Mouse (Mus musculus) adrenal gland, postnatal 25 days (tissue): ENCODE measurements at regions not wholly inside any gene's neighbourhood (a gene's known extent, or its start where the extent isn't known, plus 50 kb on each side); places are given as distances from the start of the nearest gene placed in this dataset.

Experiments
- DNase-seq: peaks from one replicate; pipeline ENCODE4 v3.0.0; 2021; ENCODE audit warnings: mixed read lengths

DNA sequence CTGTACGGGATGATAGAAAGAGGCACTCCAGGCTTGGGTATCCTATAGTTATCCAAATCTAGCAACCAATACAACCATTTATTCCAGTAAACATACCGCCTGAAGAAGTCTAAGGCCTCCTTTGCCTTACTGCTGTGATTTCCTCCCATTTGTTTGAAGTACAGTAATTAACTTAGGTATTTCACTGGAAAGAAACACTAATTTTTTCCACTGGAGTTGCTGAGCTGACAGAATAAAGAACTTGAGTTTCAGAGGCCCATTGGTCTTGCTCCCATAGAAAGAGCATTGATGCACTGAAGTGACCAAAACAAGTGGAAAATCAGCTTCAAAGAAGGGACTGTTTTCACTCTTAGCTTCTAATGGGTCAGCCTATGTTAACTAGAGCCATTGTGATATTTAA lies 1100.8 kb upstream of the Gm7489 start:
- no peak for DNase-seq

DNA sequence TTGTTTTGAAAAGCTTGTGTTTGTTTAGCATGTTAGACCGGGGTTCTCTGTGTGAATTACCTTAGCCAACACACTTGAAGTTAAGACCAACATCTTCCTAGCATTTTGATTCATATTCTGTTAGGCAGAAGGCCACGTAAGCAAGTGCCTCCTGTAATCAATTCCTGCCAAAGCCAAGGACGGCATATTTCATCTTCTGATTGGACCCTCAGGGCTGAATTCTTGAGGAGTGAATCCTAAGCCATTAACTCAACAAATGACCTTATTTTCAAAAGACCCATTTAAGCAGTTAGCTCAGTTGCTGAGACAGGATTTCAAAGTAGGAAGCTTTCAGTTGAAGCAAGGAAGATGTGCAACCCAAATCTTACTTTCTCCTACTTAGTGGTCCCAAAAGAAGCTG lies 1099.5 kb upstream of the Gm7489 start:
- no peak for DNase-seq

GRCm38 (mm10) chr15:52785976-52786375 lies 1098.7 kb upstream of the Gm7489 start:
- no peak for DNase-seq

DNA sequence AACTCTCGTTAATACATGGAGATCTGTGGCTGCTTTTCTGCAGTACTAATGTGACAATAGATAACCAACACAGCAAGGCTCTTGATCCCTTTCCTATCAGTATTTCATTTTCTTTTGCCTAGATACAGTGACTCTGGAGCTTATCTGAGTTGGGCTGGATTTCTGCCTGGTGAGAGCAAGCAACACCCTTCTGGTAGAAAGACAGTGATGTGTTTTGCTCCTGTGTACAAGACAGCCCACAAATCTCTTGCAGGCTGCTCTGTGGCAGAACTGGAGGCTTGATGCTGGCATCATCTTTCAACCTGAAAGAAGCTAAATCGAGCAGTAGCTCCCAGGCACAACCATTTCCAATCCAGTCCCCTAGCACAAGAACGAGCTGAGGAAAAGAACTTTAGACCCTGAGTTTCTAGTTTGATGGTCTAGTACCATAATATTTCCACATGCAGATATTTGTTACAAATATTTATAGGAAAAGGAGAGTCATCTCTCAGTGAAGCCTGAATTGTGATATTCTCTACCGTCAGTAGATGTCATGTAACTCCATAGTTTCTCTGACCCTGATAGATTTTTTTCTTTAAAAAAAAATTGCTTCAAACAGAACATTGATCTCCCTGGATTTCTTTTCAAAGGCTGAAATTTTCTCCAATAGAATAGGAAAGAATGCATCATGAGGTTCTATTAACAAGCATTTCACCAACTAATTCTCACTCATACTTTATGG lies 1079.1 kb upstream of the Gm7489 start:
- DNase-seq = no peak

DNA sequence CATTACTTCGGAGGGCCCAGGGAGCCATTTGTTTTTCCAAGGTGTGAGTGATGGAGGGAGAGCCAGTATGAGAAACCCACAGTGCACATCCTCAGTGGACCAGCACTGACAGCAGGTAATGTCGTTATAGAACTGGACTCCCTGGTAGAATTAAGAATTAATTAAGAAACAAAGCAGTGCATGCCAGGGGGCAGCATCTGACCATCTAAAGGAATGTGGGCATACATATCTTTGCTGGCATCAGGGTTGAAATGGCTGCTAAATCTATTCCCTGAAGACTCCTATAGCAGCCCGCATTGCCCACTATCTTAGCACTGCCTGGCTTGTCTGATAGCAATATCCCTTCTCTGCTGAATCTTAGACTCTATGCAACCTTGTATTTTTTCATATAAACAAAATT lies 1076.1 kb upstream of the Gm7489 start:
- DNase-seq = peak; percentile 6

DNA sequence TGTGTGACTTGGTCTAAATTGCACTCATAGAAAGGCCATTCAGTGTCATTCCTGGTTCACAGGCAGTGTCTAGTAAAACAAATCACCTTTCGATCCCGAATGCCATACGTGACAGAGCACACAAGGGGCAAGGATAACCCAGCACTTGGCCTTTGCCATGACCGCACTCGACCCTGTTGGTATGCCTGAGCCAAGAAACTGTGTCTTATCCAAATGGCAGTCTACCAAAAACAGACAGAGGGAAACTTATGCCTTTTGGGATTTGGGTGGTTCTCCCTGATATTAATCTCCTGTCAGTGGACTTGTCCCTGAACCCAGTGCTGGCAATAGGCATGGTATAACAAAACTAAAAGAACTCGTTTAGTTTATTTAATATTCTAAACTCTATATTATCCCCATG lies 1063.9 kb upstream of the Gm7489 start:
- peak; percentile 15 for DNase-seq

DNA sequence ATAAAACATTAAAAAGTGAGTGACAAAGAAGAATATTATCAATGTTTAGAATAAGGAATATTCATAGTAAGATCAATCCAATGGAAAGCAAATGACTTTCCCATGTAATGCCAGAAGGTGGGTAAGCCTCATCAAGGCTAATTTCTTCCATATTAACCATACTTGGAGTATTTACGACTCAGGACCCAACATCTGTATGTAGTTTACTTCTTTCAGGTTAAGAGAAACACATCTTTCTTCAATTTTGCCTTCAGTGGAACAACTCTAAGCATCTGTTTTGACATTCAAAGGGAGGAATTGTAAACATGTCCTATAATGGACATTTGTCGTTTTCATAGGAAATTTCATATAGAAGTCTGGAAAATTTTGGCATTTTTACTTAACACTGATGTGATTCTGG lies 1047.8 kb upstream of the Gm7489 start:
- DNase-seq = no peak

DNA sequence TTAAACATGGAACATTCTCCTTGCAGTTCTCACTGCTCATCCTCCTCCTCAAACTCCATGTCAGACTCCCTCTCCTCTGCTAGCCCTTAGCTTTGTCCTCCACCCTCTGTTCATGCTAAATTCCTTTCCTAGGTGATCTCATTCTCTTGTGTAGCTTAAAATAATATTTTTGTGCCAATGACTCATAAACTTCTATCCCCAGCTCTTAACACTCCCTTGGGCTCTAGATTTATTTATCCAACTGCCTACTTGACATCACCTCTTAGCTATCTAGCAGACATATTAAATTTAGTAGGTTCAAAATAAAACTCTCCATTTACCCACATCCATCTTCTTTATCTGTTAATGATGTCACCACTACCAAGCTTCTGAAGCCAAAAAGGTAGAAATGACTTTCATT lies 1036.6 kb upstream of the Gm7489 start:
- DNase-seq = no peak

DNA sequence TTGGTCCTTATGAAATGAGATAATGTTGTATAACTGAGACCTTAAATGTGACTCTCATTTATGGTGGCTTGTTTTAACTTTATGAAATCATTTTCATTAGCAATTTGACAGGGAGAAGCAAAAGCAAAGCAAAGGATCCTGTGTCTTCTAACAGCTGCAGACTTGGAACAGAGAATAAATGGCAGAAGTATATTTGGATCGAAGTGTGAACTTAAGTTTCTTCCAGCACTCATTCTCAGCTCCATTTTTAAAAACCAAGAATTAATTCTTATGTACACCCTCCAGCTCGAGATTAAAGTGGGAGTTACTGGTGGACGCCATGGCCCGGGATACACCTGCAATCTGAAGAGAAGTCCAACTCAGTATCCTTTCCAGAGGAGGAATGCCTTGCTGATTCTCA lies 1026.0 kb upstream of the Gm7489 start:
- DNase-seq = no peak

- no peak for DNase-seq
Observed at GRCm38 (mm10) chr15:52863494-52863893, 1021.2 kb upstream of the Gm7489 start.

GRCm38 (mm10) chr15:52892244-52892950 lies 992.3 kb upstream of the Gm7489 start:
- DNase-seq = no peak

DNA sequence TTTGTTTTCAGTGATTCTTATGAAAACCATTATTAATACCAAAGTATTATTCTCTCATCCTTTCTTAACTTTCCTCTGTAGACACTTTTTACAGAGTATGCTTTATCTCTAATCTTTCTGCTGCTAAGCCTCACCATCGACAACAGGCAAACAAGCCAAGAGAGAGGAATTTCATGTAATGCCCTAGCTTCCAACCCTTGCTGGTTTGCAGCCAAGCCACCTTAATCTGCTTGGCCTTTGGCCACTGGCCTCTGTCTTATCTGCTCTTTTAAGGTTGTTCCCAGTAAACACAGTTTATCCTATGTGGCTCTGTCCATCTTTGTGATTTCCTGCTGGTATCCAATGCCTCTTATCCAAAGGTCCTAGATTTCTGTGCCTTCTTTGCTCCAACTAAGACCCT lies 986.6 kb upstream of the Gm7489 start:
- peak; percentile 5 for DNase-seq

DNA sequence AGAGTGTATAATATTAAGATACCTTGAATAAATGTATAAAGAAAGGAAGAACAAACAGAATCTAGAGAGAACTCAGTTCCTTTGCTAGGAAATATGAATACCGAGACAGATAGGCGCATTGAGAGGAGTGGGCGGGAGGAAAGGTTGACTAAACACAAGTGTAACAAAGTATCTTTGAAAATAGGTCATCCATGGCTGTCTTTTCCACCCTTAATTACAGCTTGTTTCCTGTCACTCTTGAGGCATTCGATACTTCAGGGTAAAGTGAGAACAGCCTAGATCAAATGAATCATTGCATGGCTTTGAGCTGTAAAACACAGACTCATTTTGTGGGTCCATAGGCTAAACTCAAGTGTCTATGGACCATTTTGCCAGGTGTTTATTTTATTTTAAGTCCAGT lies 985.3 kb upstream of the Gm7489 start:
- no peak for DNase-seq

GRCm38 (mm10) chr15:52899822-52900221 lies 984.9 kb upstream of the Gm7489 start:
- DNase-seq = no peak

DNA sequence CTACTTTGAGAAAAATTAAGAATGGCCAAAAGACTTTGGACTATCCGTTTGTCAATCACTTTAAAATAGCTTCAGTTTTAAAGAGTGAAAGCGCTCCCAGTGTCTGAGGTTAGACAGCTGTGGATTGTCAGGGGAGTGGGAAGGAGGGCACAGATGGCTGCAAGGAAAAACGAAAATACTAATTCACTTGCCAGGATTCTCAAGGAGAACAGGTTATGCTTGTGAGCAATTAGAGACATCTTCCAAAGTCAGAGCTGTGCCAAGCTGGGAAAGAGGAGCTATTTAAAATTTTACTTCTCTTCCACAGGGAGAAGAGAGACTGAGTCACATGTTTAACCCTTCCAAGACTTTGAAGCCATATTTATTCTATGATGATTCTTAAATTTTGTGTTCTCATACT lies 979.5 kb upstream of the Gm7489 start:
- no peak for DNase-seq

DNA sequence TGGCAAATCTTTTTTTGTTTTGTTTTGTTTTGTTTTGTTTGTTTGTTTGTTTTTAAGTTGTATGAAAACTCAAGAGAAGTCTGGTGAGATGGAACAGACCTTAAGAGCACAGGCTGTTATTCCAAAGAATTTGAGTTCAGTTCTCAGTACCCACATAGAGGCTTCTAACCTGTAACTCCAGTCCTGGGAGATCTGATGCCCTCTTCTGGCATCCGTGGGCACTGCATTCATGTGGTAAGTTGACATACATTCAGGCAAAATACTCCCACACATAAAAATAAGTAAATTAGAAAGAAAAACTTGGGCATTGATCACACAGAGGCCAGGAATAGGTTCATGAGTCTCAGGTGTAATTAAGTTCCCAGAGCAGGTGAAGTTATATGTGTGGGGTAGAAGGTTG lies 977.5 kb upstream of the Gm7489 start:
- no peak for DNase-seq

- DNase-seq = no peak
Observed at GRCm38 (mm10) chr15:52922277-52922676, 962.4 kb upstream of the Gm7489 start.

DNA sequence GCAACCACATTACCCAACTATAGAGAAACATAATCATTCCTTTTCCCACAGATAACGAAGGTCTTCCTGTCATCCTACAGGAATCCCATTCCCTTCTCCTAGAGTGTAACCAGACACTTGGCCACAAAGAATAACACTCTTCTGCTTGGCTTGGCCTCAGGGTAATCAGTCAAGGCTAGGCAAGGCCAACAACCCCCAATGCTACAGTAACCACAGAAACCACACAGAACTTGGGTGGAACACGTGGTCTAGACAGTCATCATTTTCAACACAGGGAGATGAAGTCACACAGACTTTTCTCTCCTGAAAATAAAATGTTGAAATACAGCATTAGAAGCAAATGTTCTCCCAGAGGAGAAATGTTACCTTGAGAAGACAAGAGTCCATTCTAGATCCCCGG lies 956.3 kb upstream of the Gm7489 start:
- peak; percentile 32 for DNase-seq

- DNase-seq = no peak
Observed at GRCm38 (mm10) chr15:52937138-52937537, 947.6 kb upstream of the Gm7489 start.

- DNase-seq = no peak
Observed at GRCm38 (mm10) chr15:52944592-52944991, 940.1 kb upstream of the Gm7489 start.

DNA sequence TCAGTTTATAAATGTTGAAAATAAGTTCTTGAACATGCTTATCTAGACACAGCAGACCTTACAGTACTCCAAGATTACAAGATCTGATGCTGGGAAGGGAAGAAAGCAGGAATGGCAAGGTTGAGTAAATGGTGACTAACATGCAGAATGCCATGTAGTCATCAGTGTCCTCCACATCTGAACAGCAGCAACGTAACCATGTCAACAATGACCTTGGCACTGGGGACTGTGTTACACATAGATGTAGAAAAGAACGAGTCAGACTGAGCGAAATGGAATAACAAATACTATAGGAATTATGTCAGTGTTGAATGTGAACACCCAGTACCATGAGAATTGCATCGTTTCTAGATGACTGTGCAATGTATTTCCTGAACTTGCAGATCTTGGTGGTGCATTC lies 936.5 kb upstream of the Gm7489 start:
- DNase-seq = no peak

DNA sequence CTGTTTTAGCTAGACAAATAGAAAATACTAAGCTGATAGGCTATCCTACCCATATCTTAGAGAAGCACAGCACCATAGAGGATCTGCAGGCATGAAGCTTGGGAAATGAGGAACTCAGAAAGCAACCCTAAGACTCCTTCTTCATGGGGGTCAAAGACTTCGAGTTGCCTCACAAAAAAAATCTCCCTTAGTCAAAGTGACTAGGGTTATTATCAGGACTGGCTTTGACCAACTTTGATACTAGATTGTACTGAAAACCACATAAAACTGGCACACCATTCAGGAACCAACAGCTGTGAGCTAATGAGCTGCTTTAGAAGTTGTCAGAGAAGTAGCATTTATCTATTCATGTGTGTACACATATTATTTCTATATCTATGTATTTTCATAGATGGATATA lies 931.2 kb upstream of the Gm7489 start:
- no peak for DNase-seq

GRCm38 (mm10) chr15:52954715-52955593 lies 929.8 kb upstream of the Gm7489 start:
- DNase-seq = no peak
